Mouse (Mus musculus) kidney, adult 18-20 months (tissue): Measurements from ENCODE around the gene Pitpnc1.

ENCODE experiments used
- DNase-seq: peaks from one replicate; pipeline ENCODE4 v3.0.0; 2021

Pitpnc1 gene

DNA sequence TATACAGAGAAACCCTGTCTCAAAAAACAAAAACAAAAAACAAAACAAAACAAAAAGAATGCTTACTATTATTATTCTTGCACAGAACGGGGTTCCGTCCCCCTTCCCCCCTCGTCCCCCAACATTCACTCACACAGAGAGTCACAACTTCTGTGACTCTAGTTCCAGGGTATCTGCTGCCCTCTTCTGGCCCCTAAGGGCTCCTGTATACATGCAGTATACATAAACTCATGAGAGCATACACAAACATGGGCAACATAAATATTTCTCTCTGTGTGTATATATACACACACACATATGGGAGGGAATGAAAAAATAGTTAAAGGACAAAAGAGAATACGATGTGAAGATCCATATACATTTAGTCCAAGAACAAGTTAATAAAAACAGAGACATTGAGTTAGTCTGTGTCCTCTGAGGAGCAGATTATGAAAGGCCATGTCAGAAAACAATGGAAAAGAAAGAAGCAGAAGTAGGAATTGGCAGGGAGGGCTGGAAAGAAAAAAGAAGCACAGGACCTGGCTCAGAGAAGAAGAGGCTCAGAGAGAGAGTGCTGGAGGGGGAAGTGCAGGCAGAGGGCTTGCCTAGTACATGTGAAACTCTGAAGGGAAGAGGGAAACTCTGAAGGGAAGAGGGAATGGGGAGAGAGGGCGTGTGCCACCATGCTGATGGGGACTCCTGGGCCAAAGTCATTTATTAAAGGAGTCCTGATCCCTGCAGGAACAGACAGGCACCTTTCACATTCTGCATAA, 68.5 kb downstream of the Pitpnc1 start:
- no peak for DNase-seq

- no peak for DNase-seq
These were observed 69.7 kb downstream of the Pitpnc1 start for GRCm38 (mm10) chr11:107400826-107401225.

- peak; percentile 74 for DNase-seq
These were observed 70.5 kb downstream of the Pitpnc1 start for GRCm38 (mm10) chr11:107400005-107400404.

- DNase-seq: no peak
These were observed 73.0 kb downstream of the Pitpnc1 start for GRCm38 (mm10) chr11:107397326-107397998.

DNA sequence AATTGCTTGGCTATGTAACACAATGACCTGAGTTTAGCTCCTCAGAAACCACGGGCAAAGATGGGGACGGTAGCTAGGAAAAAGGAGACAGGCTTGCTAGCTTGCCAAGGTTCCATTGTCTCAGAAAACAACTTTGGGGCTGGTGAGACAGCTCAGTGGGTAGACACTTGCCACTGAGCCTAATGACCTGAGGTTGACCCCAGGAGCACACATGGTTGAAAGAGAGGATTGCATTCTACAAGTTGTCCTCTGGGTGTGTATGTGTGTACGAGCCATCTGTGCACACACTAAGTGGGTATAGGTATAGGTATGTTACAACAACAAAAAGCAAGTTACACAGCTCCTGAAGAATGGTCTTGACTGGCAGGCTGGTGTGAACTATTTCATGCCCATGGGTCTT, 76.3 kb downstream of the Pitpnc1 start:
- no peak for DNase-seq

GRCm38 (mm10) chr11:107393828-107394165, 76.7 kb downstream of the Pitpnc1 start:
- DNase-seq: no peak

DNA sequence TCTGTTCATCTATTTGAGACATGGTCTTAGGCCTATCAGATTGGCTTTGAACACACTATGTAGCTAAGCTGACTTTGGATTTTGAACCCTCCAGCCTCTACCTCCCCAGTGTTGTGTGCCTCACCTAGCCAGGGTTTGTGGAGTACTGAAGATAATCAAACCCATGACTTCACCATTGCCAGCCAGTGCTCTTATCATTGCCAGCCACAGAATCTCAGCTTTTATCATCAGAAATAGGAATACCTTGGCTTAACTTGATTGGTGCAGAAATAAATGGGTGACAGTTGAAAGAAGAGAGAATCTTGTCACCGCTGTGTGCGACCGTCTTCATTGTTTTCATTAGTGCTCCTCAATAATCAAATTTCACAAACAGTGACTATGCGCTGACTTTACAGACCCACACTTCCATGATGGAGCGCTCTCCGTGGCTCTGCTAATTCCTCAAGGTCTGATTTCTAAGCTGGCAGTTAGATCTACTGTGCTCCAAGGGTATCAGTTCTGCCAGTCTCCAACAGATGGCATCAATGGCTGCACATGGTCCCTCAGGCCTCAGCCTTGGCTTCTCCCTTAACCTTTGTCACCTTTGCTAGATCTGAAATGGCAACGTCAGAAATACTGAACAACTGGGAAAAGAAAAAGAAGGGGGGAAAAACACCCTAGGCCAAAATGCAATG, 77.2 kb downstream of the Pitpnc1 start:
- no peak for DNase-seq

DNA sequence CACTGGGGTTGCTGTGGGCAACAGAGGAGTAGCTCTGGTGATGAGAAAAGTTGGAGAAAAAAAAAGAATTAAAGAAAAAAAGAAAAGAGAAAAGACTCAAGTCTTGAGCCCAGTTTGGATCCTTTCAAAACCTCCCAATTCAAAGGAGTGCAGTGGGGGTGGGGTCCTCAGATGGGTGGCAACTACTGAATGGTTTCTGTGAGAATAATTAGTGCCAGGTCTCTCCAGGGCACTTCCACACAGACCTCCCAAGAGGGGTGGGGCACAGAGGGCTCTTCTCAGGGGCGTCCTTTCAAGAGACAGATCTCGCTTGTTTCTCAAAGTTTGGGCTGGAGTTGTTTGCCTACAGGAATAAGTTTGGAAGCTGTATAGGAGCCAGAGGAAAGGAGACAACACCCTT, 80.0 kb downstream of the Pitpnc1 start:
- no peak for DNase-seq

- no peak for DNase-seq
These were observed 80.5 kb downstream of the Pitpnc1 start for GRCm38 (mm10) chr11:107390001-107390400.

DNA sequence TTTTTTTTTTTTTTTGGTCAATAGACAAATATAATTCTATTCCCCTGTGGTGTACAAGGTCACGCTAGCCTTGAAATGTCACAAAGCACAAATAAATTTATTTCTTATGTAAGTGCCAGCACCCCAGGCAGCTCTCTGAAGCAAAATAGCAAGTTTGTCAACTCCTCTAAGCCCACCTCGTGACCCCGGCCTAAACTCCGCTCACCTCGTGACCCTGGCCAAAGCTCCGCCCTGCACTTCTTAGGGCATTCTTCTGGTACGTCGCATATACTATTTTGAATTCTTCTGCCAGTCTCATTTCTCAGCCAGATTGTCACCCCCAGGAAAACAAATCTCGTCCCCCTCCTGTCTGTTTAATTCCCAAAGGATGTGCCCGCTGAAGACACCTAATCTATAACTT, 84.0 kb downstream of the Pitpnc1 start:
- DNase-seq: no peak

DNA sequence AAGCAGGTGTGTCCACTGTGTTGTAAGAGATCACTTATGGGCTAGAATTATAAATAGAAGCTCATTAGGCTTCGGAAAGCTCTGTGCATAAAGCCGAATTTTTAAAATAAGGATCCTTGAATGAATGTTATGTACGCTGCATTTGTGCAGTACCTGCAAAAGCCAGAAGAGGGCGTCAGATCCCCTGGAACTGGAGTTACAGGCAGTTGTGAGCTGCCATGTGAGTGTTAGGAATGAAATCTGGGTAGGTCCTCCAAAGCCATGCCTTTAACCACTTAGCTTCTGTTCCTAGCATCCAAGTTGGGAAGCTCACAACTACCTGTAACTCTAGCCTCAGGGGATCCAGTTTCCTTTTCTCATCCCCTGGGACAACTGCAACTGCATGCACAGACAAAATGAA, 85.2 kb downstream of the Pitpnc1 start:
- DNase-seq: peak; percentile 66

GRCm38 (mm10) chr11:107383985-107384384, 86.5 kb downstream of the Pitpnc1 start:
- DNase-seq: no peak

GRCm38 (mm10) chr11:107379965-107380364, 90.5 kb downstream of the Pitpnc1 start:
- DNase-seq: peak; percentile 61

GRCm38 (mm10) chr11:107379089-107379845, 91.2 kb downstream of the Pitpnc1 start:
- DNase-seq: peak; percentile 83

DNA sequence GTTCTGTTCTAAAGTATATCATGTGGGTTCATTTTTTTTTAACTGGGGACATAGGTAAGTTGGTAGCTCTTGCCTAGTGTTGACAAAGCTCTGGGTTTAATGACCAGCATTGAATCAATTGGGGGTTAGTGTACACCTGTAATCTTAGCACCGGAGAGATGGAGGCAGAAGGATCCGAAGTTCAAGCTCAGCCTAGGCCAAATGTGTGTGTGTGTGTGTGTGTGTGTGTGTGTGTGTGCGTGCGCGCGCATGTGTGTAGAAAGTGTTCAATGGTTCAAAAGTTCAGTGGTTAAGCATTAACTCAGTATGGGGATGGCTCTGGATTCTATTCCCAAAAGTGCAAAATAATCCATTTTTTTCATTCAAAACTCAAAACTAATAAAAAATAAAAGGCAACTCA, 93.2 kb downstream of the Pitpnc1 start:
- DNase-seq: peak; percentile 47

GRCm38 (mm10) chr11:107376272-107376671, 94.2 kb downstream of the Pitpnc1 start:
- DNase-seq: no peak

GRCm38 (mm10) chr11:107375816-107376215, 94.7 kb downstream of the Pitpnc1 start:
- DNase-seq: no peak

- no peak for DNase-seq
These were observed 96.9 kb downstream of the Pitpnc1 start for GRCm38 (mm10) chr11:107373569-107373968.

DNA sequence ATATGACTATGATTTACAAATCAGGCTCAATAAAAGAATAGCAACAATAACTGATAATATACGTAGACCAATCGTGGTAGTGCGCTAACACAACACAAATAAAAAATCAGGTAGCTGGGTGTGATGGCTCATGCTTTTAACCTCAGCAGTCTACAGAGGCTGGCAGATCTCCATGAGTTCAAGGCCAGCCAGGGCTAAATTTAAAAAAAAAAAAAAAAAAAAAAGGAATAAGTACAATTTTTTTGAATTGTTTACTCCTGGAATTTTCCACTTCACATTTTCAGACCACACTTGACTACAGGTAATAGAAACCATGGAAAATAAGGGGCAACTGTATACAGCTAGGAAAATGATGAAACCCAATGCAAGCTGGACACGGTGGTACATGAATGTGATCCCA, 97.3 kb downstream of the Pitpnc1 start:
- DNase-seq: no peak

GRCm38 (mm10) chr11:107372688-107373087, 97.8 kb downstream of the Pitpnc1 start:
- DNase-seq: no peak

- DNase-seq: no peak
These were observed 100.0 kb downstream of the Pitpnc1 start for GRCm38 (mm10) chr11:107370476-107370875.

- DNase-seq: no peak
These were observed 100.8 kb downstream of the Pitpnc1 start for GRCm38 (mm10) chr11:107369661-107370060.
